Mouse (Mus musculus) neural tube, embryonic 12.5 days (tissue): Measurements from ENCODE around the gene Tbx6. TPM values are rescaled to one million over a fixed set of nuclear protein-coding genes. Genes with fewer than 3 reads are reported as not detected.

Source experiments
- ATAC-seq: fragments of 200-750 bp; cut with Nextera tagmentation; 2 replicates; pipeline ENCODE4 v1.8.0; 2017; ENCODE audit warnings: low read depth, mild to moderate bottlenecking, moderate TSS enrichment, moderate library complexity; ENCODE audit not compliant: low FRiP score
- H3K27ac ChIP-seq: fragments of 300-500 bp; sonication (generic); 2 replicates; pipeline ENCODE4 v1.5.1; 2016
- H3K27me3 ChIP-seq: fragments of 300-500 bp; sonication (generic); replicated peaks from 2 replicates; pipeline ENCODE4 v1.6.1; 2016; ENCODE audit warnings: mild to moderate bottlenecking
- H3K36me3 ChIP-seq: fragments of 300-500 bp; sonication (generic); 2 replicates; pipeline ENCODE4 v1.6.1; 2016; ENCODE audit warnings: mild to moderate bottlenecking
- H3K4me1 ChIP-seq: fragments of 300-500 bp; sonication (generic); 2 replicates; pipeline ENCODE4 v1.6.1; 2016
- H3K4me2 ChIP-seq: fragments of 300-500 bp; sonication (generic); replicated peaks from 2 replicates; pipeline ENCODE4 v1.6.1; 2016; ENCODE audit warnings: mild to moderate bottlenecking
- H3K4me3 ChIP-seq: fragments of 300-500 bp; sonication (generic); 2 replicates; pipeline ENCODE4 v1.5.1; 2016
- H3K9ac ChIP-seq: fragments of 300-500 bp; sonication (generic); 2 replicates; pipeline ENCODE4 v1.6.1; 2016; ENCODE audit warnings: mild to moderate bottlenecking
- H3K9me3 ChIP-seq: fragments of 300-500 bp; sonication (generic); 2 replicates; pipeline ENCODE4 v1.6.1; 2016; ENCODE audit warnings: mild to moderate bottlenecking
- WGBS: fragments of 180-500 bp; shearing (Covaris S2); methylation state at CpG from one replicate; pipeline ENCODE4 v1.1.7; 2016; 5-methylcytosine and 5-hydroxymethylcytosine counted together
- polyA plus RNA-seq: library from polyadenylated mRNA; unstranded; fragments of >200 nt; fragmentation: Nextera tagmentation; extraction: Ambion mirVana; gene quantifications from 2 replicates; pipeline ENCODE4 v1.2.1, GENCODE M21; 2016

The Tbx6 gene
- polyA plus RNA-seq, 1 experiment from 2014 or later = 0.68 TPM

- Histone ChIP-seq H3K36me3 (peaks cover 39% of the 10 kb centered on the region), H3K4me2 (peak overlapping the region; percentile 84), H3K27ac (peak overlapping the region; percentile 90; the same call in 1 of the 2 replicates), H3K4me3 (peak overlapping the region; percentile 74), H3K4me1 (peaks cover 40% of the 10 kb centered on the region), H3K27me3 (no peaks in the 10 kb centered on the region), H3K9ac (peak overlapping the region; percentile 86), H3K9me3 (no peaks in the 10 kb centered on the region)
- ATAC-seq = no peak
- 1% methylated on average over 40 of the region's 40 CpGs for WGBS
Measured at GRCm38 (mm10) chr7:126798127-126799049, 17.1 kb downstream of the Tbx6 start.

GRCm38 (mm10) chr7:126799050-126799467 lies 17.8 kb downstream of the Tbx6 start:
- Histone ChIP-seq H3K36me3 (peaks cover 39% of the 10 kb centered on the region), H3K4me2 (peak overlapping the region; percentile 84), H3K9me3 (no peaks in the 10 kb centered on the region), H3K27ac (peak overlapping the region; percentile 90; the same call in 1 of the 2 replicates), H3K4me1 (peaks cover 40% of the 10 kb centered on the region), H3K27me3 (no peaks in the 10 kb centered on the region), H3K9ac (peak overlapping the region; percentile 86), H3K4me3 (peak overlapping the region; percentile 74)
- 0% methylated on average over 30 of the region's 36 CpGs for WGBS
- ATAC-seq = peak; percentile 95

- Histone ChIP-seq H3K4me2 (peak overlapping the region; percentile 84), H3K36me3 (peaks cover 37% of the 10 kb centered on the region), H3K4me3 (peak overlapping the region; percentile 74), H3K9me3 (no peaks in the 10 kb centered on the region), H3K27me3 (no peaks in the 10 kb centered on the region), H3K9ac (peak overlapping the region; percentile 86), H3K27ac (peak overlapping the region; percentile 90), H3K4me1 (peaks cover 40% of the 10 kb centered on the region)
- ATAC-seq = peak; percentile 94
- under 1% methylated on average over 36 of the region's 38 CpGs for WGBS
Measured at GRCm38 (mm10) chr7:126799468-126800268, 18.4 kb downstream of the Tbx6 start.

GRCm38 (mm10) chr7:126800269-126801056 lies 19.2 kb downstream of the Tbx6 start:
- ATAC-seq = no peak
- peaks cover 40% of the 10 kb centered on the region for H3K4me1 ChIP-seq
- peaks cover 29% of the 10 kb centered on the region for H3K36me3 ChIP-seq
- H3K27ac ChIP-seq = peak overlapping the region; percentile 90; the same call in 1 of the 2 replicates
- H3K4me2 ChIP-seq = peak overlapping the region; percentile 84
- peak overlapping the region; percentile 74 for H3K4me3 ChIP-seq
- WGBS = 40% methylated on average over 5 of the region's 5 CpGs
- peak overlapping the region; percentile 86 for H3K9ac ChIP-seq
- H3K27me3 ChIP-seq = no peaks in the 10 kb centered on the region
- H3K9me3 ChIP-seq = no peaks in the 10 kb centered on the region

GRCm38 (mm10) chr7:126801057-126801422 lies 19.8 kb downstream of the Tbx6 start:
- peaks cover 34% of the 10 kb centered on the region for H3K4me1 ChIP-seq
- no peak overlapping the region for H3K9ac ChIP-seq
- no peaks in the 10 kb centered on the region for H3K9me3 ChIP-seq
- ATAC-seq = no peak
- peaks cover 24% of the 10 kb centered on the region for H3K36me3 ChIP-seq
- 91% methylated on average over 16 of the region's 16 CpGs for WGBS
- no peak overlapping the region for H3K4me3 ChIP-seq
- no peak overlapping the region for H3K27ac ChIP-seq
- no peak overlapping the region for H3K4me2 ChIP-seq
- H3K27me3 ChIP-seq = no peaks in the 10 kb centered on the region

GRCm38 (mm10) chr7:126802134-126802889 lies 21.0 kb downstream of the Tbx6 start:
- no peak overlapping the region for H3K9ac ChIP-seq
- 85% methylated on average over 11 of the region's 11 CpGs for WGBS
- H3K36me3 ChIP-seq = peaks cover 12% of the 10 kb centered on the region; the same call in 1 of the 2 replicates
- H3K27ac ChIP-seq = no peak overlapping the region
- H3K4me1 ChIP-seq = peaks cover 22% of the 10 kb centered on the region
- no peak for ATAC-seq
- H3K4me2 ChIP-seq = no peak overlapping the region
- no peaks in the 10 kb centered on the region for H3K9me3 ChIP-seq
- H3K27me3 ChIP-seq = no peaks in the 10 kb centered on the region
- no peak overlapping the region for H3K4me3 ChIP-seq

GRCm38 (mm10) chr7:126803181-126803580 lies 21.9 kb downstream of the Tbx6 start:
- Histone ChIP-seq H3K4me2 (no peak overlapping the region), H3K36me3 (peaks cover 10% of the 10 kb centered on the region; the same call in 1 of the 2 replicates), H3K9me3 (no peaks in the 10 kb centered on the region), H3K27ac (no peak overlapping the region), H3K9ac (no peak overlapping the region), H3K4me1 (peaks cover 21% of the 10 kb centered on the region), H3K4me3 (no peak overlapping the region), H3K27me3 (no peaks in the 10 kb centered on the region)
- no peak for ATAC-seq
- WGBS = 90% methylated on average over 6 of the region's 6 CpGs

- Histone ChIP-seq H3K4me2 (no peak overlapping the region), H3K36me3 (peaks cover 10% of the 10 kb centered on the region; the same call in 1 of the 2 replicates)
Measured at GRCm38 (mm10) chr7:126803751-126804150, 22.5 kb downstream of the Tbx6 start.

GRCm38 (mm10) chr7:126806956-126807355 lies 25.7 kb downstream of the Tbx6 start:
- no peak overlapping the region for H3K9ac ChIP-seq

More at GRCm38 (mm10) chr7:126803751-126804150, 22.5 kb downstream of the Tbx6 start:
- H3K27me3 ChIP-seq = no peaks in the 10 kb centered on the region
- H3K9me3 ChIP-seq = no peaks in the 10 kb centered on the region
- no peak overlapping the region for H3K27ac ChIP-seq
- H3K9ac ChIP-seq = no peak overlapping the region
- no peak overlapping the region for H3K4me3 ChIP-seq
- ATAC-seq = no peak
- peaks cover 23% of the 10 kb centered on the region for H3K4me1 ChIP-seq

GRCm38 (mm10) chr7:126807405-126807804 lies 26.1 kb downstream of the Tbx6 start:
- Histone ChIP-seq H3K36me3 (peaks cover 9% of the 10 kb centered on the region; the same call in 1 of the 2 replicates), H3K9me3 (no peaks in the 10 kb centered on the region), H3K4me2 (peak overlapping the region; percentile 96), H3K4me1 (peaks cover 20% of the 10 kb centered on the region), H3K9ac (0 out of 2 replicates have a peak overlapping the region, but pooled peaks have one; percentile 73), H3K4me3 (no peak overlapping the region), H3K27me3 (no peaks in the 10 kb centered on the region), H3K27ac (no peak overlapping the region)
- ATAC-seq = no peak
- WGBS = 69% methylated on average over 4 of the region's 4 CpGs

More at GRCm38 (mm10) chr7:126806956-126807355, 25.7 kb downstream of the Tbx6 start:
- no peak overlapping the region for H3K4me2 ChIP-seq
- H3K4me3 ChIP-seq = no peak overlapping the region
- H3K4me1 ChIP-seq = peaks cover 20% of the 10 kb centered on the region
- no peaks in the 10 kb centered on the region for H3K27me3 ChIP-seq
- no peak for ATAC-seq
- H3K36me3 ChIP-seq = peaks cover 10% of the 10 kb centered on the region; the same call in 1 of the 2 replicates
- no peak overlapping the region for H3K27ac ChIP-seq
- no peaks in the 10 kb centered on the region for H3K9me3 ChIP-seq
- 85% methylated on average over 6 of the region's 6 CpGs for WGBS
